In the genomic region with DNA sequence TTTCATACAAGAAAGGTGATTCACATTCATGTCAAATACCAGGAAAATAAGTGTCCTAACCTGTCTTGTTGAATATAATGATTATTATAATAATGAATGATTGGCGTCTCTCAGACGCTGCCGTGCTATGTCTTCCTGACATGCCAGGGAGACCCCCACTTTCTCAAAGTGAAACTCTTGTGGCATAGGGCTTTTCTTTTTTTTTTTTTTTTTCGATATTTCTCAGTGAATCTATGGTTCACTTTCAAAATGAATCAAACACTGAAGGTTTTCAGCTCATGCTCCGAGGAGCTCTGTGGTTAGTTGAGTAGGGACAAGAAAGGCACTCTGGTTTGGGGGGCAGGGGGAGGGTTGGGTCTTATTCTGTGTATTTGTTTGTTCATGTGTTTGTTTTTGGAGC, we compare ENCODE assay signal across 25 mouse cellular contexts. TPM values are rescaled to one million over a fixed set of nuclear protein-coding genes. Genes with fewer than 3 reads are reported as not detected.
"Had no signal": no experiment of that assay in that cellular context is flagged by ENCODE, and none has a peak within 500 bp of the region (broad histone marks: within the 10 kb centered on the region; RNA-seq: fewer than 3 reads in every experiment).

No protein-coding gene starts in this region.

- H3K27me3 ChIP-seq: limb, embryonic 13.5 days; liver, embryonic 12.5 days; liver, embryonic 15.5 days; lung, embryonic 15.5 days; neural tube, embryonic 12.5 days; neural tube, embryonic 15.5 days had no signal

- H3K27ac ChIP-seq: limb, embryonic 10.5 days; limb, embryonic 13.5 days; liver, embryonic 12.5 days; liver, embryonic 15.5 days; lung, embryonic 15.5 days; neural tube, embryonic 12.5 days; neural tube, embryonic 15.5 days; stomach, postnatal 0 days had no signal

- H3K9ac ChIP-seq: limb, embryonic 13.5 days; liver, embryonic 12.5 days; liver, embryonic 15.5 days; lung, embryonic 15.5 days; neural tube, embryonic 12.5 days; neural tube, embryonic 15.5 days had no signal

- H3K36me3 ChIP-seq: limb, embryonic 10.5 days; limb, embryonic 13.5 days; liver, embryonic 12.5 days; liver, embryonic 15.5 days; lung, embryonic 15.5 days; neural tube, embryonic 12.5 days; neural tube, embryonic 15.5 days had no signal

- H3K4me3 ChIP-seq: limb, embryonic 10.5 days; limb, embryonic 13.5 days; liver, embryonic 12.5 days; liver, embryonic 15.5 days; lung, embryonic 15.5 days; neural tube, embryonic 12.5 days; neural tube, embryonic 15.5 days had no signal

- H3K9me3 ChIP-seq: limb, embryonic 10.5 days; liver, embryonic 12.5 days; liver, embryonic 15.5 days; lung, embryonic 15.5 days; neural tube, embryonic 12.5 days had no signal

- H3K4me2 ChIP-seq: limb, embryonic 13.5 days; liver, embryonic 12.5 days; liver, embryonic 15.5 days; lung, embryonic 15.5 days; midbrain, embryonic 11.5 days; neural tube, embryonic 12.5 days; neural tube, embryonic 15.5 days had no signal

- ATAC-seq: liver, embryonic 12.5 days had no signal

- DNase-seq: kidney, adult 9 months; kidney, postnatal 14 days; kidney, postnatal 4 days; liver; lung, adult 18-20 months; lung, postnatal 10 days; lung, postnatal 4 days; midbrain, embryonic 14.5 days; right cerebral cortex, adult 18-20 months; right cerebral cortex, postnatal 14 days; right cerebral cortex, postnatal 4 days; thymus, adult 2 months; thymus, postnatal 14 days; thymus, postnatal 4 days had no signal

- H3K4me1 ChIP-seq: limb, embryonic 10.5 days; limb, embryonic 13.5 days; liver, embryonic 12.5 days; liver, embryonic 15.5 days; lung, embryonic 15.5 days; neural tube, embryonic 12.5 days; neural tube, embryonic 15.5 days had no signal

RNA-seq across cellular contexts. Expression of a gene that starts 22.8 kb away (rescaled TPM):
- total RNA-seq: megakaryocyte progenitor cell, adult 5-6 weeks; megakaryocyte-erythroid progenitor cell, adult 5-6 weeks had no signal
- polyA plus RNA-seq: liver, embryonic 12.5 days had no signal
